Mouse (Mus musculus) spleen, adult 2 months (tissue): ENCODE data around the gene Wars2. TPM values are rescaled to one million over a fixed set of nuclear protein-coding genes. Genes with fewer than 3 reads are reported as not detected.

ENCODE experiments used
- DNase-seq, 2 experiments: peaks; one replicate each; pipeline versions ENCODE4 v3.0.0 to v3.0.0-alpha.2; 2012 to 2021; ENCODE audit warnings: low spot score in 2 of 2, low read depth in 1 of 2
- H3K27ac ChIP-seq: fragments of 200-500 bp; 2 replicates; pipeline ENCODE4 v1.5.1; 2012; ENCODE audit warnings: low read length, inconsistent platforms; ENCODE audit not compliant: insufficient read depth
- H3K27me3 ChIP-seq: fragments of 200-500 bp; 2 replicates; pipeline ENCODE4 v1.6.1; 2012; ENCODE audit warnings: mild to moderate bottlenecking, moderate library complexity, low read length, inconsistent platforms; ENCODE audit not compliant: control insufficient read depth, insufficient read depth
- H3K36me3 ChIP-seq: fragments of 200-500 bp; 2 replicates; pipeline ENCODE4 v1.6.1; 2012; ENCODE audit warnings: mild to moderate bottlenecking, low read length, inconsistent platforms; ENCODE audit not compliant: control insufficient read depth, insufficient read depth
- H3K4me1 ChIP-seq: fragments of 200-500 bp; 2 replicates; pipeline ENCODE4 v1.6.1; 2011; ENCODE audit warnings: inconsistent platforms; ENCODE audit not compliant: control insufficient read depth, insufficient read depth, insufficient read length
- H3K4me3 ChIP-seq: fragments of 200-500 bp; 2 replicates; pipeline ENCODE4 v1.5.1; 2011; ENCODE audit warnings: mild to moderate bottlenecking, inconsistent platforms; ENCODE audit not compliant: insufficient read depth, insufficient read length; ENCODE audit errors: extremely low read depth
- CTCF ChIP-seq: fragments of 200-500 bp; IDR thresholded peaks from 2 replicates; pipeline ENCODE4 v1.5.1; 2011; ENCODE audit warnings: mild to moderate bottlenecking, inconsistent platforms; ENCODE audit not compliant: insufficient read depth, insufficient read length, insufficient replicate concordance; ENCODE audit errors: extremely low read depth
- POLR2A ChIP-seq: fragments of 200-500 bp; IDR thresholded peaks from 2 replicates; pipeline ENCODE4 v1.6.1; 2011; ENCODE audit warnings: low read depth, low read length, inconsistent platforms
- WGBS: fragments of 180-500 bp; shearing (Covaris S2); methylation state at CpG from one replicate; pipeline ENCODE4 v1.1.7; 2018; 5-methylcytosine and 5-hydroxymethylcytosine counted together
- polyA plus RNA-seq: library from polyadenylated mRNA; depleted of rRNA; stranded (reverse); fragments of >200 nt; gene quantifications from 2 replicates; pipeline ENCODE4 v1.2.3, GENCODE M21; 2012

The Wars2 gene
- polyA plus RNA-seq, 1 experiment = 2.2 TPM

DNA sequence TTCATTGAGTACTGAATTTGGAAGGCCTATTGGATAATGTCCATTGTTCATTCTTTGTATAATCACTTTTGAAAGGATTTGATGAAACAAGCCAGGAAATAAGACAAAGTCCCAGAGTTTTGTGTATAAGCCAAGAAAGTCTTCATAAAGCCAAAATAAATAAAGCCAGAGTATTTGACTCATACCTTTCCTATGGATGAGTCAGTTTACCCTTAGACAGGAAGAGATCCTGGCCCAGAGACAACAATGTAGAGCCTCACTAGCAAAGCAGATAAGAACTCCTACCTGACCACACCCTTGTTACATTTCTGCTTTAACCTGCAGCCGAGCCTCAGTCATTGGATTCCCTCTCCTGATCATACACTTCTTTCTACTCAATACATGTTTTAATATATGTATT is 47.2 kb downstream of the Wars2 start:
- no peaks in the 10 kb centered on the region for H3K27me3 ChIP-seq
- no peak overlapping the region for H3K4me3 ChIP-seq
- 91% methylated on average over 1 of the region's 1 CpGs for WGBS
- H3K27ac ChIP-seq = no peak overlapping the region
- no peaks in the 10 kb centered on the region for H3K4me1 ChIP-seq
- no peaks in the 10 kb centered on the region; the same call in 1 of the 2 replicates for H3K36me3 ChIP-seq
- DNase-seq = no peak
- TF ChIP-seq CTCF = no peak
- no peak for TF ChIP-seq POLR2A

DNA sequence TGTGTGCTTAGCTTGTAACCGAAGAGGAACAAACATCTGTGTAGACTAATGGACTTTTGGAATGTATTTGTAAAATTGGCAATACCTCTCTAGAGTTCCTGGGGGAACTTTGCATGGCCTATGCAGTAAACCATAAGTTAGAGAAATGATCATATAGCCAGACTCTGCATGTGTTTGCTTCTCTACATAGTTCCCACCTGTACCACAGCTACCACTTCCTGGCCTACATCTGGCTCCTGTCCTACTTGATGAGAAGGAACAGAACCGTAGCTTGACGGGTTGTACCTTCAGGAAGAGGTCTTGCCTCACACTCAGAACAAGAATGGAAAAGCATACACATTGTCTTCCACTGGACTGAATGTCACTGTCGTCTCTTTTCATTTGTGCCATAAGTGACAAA is 52.7 kb downstream of the Wars2 start:
- DNase-seq = no peak
- H3K4me3 ChIP-seq = no peak overlapping the region
- H3K4me1 ChIP-seq = no peaks in the 10 kb centered on the region
- H3K27ac ChIP-seq = no peak overlapping the region
- no peaks in the 10 kb centered on the region for H3K27me3 ChIP-seq
- 70% methylated on average over 4 of the region's 4 CpGs for WGBS
- H3K36me3 ChIP-seq = no peaks in the 10 kb centered on the region; the same call in 1 of the 2 replicates
- TF ChIP-seq POLR2A = no peak
- TF ChIP-seq CTCF = no peak

DNA sequence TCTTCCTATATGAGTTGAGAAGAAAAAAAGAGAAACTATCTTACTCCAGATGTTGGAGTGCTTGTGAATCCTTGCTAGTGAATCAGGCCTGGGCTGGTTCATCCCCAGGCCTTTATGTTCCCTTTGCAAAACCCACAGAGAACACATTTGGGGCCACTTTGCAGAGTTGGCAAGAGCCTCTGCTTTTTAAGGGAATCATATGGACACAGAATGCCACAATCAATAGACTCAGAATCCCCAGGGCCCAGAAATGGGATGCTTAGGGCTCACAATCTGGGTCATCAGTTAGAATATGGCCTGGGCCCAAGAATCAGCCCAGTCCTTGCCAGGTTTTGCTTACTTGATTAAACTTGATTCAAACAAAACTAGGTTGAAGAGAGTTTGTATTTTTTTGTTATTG is 62.5 kb downstream of the Wars2 start:
- no peak for DNase-seq
- no peak for TF ChIP-seq CTCF
- TF ChIP-seq POLR2A = no peak
- H3K27me3 ChIP-seq = no peaks in the 10 kb centered on the region
- no peak overlapping the region for H3K27ac ChIP-seq
- peaks cover 2% of the 10 kb centered on the region; the same call in 1 of the 2 replicates for H3K36me3 ChIP-seq
- H3K4me1 ChIP-seq = no peaks in the 10 kb centered on the region
- H3K4me3 ChIP-seq = no peak overlapping the region

DNA sequence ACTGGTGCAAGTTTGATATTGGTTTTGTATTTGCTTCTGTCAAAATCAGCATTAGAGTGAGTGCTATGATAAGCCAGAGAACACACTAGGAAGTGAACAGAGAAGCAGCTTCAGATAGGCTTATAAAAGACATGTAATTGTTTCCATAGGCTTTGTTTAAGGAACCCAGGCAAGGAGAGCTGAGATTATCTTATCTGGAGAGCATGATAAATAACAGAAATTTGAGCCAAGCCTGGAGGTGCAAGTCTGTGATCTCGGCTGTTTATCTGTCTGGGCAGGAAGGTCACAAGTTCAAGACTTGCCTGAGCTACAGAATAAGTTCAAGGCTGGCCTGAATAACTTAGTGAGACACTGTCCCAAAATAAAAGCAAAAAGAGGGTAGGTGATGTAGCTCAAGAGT is 67.5 kb downstream of the Wars2 start:
- WGBS = 63% methylated on average over 1 of the region's 1 CpGs
- DNase-seq = no peak
- no peaks in the 10 kb centered on the region for H3K4me1 ChIP-seq
- TF ChIP-seq POLR2A (no peak), CTCF (no peak)
- no peak overlapping the region for H3K27ac ChIP-seq
- peaks cover 2% of the 10 kb centered on the region; the same call in 1 of the 2 replicates for H3K36me3 ChIP-seq
- no peak overlapping the region for H3K4me3 ChIP-seq
- no peaks in the 10 kb centered on the region for H3K27me3 ChIP-seq

DNA sequence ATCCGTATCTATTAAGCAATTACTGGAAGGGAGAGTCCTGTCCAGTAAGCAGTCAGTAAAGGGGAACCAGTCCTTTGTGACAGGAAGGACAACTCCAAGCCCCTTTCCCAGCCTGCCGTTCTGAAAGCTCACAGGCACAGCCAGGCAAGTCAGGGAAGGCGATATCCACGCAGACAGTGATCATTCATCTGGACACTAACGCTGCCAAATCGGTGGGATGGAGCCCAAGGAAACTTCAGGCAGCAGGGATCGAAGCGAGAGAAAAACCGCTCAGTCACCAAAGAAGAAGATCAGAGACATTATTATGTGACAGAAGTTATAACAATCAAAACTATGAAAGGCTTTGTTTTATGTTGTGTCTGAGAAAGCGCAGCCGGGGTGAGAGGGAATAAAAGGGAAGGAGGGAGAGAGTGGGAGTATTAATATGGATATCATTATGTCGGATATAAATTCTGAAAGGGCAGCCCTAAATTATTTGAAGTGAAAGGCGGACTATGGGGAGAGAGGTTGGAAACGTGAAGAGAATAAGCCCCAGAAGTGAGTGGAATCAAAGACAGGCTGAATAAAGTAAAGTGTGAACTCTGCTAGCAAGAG is 70.3 kb downstream of the Wars2 start:
- Histone ChIP-seq H3K27me3 (no peaks in the 10 kb centered on the region), H3K4me1 (no peaks in the 10 kb centered on the region), H3K4me3 (no peak overlapping the region), H3K27ac (no peak overlapping the region), H3K36me3 (no peaks in the 10 kb centered on the region; the same call in 1 of the 2 replicates)
- TF ChIP-seq POLR2A = no peak
- no peak for TF ChIP-seq CTCF
- no peak for DNase-seq
- 87% methylated on average over 14 of the region's 14 CpGs for WGBS

DNA sequence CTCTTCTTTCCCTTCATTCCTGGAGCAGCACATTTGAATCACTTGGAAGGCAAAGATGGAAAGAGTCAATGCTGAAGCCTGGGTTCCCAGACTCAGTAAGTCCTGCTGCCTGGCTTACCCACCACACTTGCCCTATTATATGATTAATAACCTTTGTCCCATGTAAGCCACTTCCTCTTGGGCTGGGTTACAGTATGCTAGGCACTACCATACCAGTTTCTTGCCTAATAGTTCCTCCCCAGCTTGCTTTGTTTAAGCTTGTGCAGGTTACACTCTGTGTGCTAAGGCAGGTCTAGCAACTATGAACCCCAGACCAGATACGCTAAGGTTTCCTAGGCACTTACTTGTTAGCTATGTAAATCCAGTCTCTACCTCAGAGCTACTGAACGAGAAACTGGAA is 86.9 kb downstream of the Wars2 start:
- 76% methylated on average over 2 of the region's 2 CpGs for WGBS
- TF ChIP-seq POLR2A = no peak
- no peak overlapping the region for H3K27ac ChIP-seq
- no peaks in the 10 kb centered on the region for H3K4me1 ChIP-seq
- H3K36me3 ChIP-seq = no peaks in the 10 kb centered on the region
- H3K27me3 ChIP-seq = no peaks in the 10 kb centered on the region
- no peak for DNase-seq
- H3K4me3 ChIP-seq = no peak overlapping the region

DNA sequence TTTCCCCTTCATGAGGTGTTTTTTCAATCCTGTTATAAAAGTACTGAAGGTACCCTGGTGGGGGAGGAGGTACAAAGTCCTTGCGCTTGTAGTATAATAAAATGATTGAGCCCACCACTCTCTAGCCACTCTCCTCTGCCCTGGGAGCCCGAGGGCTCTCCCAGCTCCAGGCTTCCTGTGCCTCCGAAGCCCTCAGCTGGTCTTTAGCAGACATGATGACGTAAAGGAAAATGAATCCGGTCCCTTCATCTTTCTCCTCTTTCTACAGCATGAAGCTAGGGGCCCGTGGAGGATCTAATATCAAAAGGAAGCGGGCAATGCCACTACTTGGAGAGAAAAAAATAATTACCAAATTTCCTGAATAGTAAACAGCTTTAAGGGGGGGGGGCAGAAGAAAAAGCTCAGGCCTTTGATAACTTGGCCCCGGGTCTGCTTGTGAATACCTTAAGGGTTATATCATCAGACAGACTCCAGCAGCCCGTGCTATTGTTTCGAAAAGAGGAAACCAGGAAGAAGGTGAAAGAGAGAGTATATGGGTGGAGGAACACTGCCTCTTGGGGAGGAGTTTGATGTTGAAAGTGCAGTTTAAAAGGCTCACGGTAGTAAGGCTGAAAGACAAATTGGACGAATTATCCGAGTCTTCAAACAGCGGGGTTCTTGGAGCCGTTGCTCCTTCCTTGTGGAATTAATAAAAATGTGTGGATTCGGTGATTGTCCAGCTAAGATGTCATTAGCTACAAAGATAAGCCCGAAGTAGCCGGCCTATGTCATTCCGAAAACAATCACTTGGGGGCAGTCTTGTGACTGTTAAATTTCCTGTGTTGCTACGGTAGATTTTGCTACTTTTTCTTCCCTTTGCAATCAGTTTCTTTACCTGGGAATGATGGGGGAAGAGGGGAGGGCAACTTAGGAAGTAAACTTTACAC is 92.8 kb downstream of the Wars2 start:
- H3K4me3 ChIP-seq = no peak overlapping the region; the same call in 1 of the 2 replicates
- WGBS = 7% methylated on average over 20 of the region's 20 CpGs
- no peaks in the 10 kb centered on the region for H3K4me1 ChIP-seq
- H3K36me3 ChIP-seq = no peaks in the 10 kb centered on the region
- peaks cover 13% of the 10 kb centered on the region for H3K27me3 ChIP-seq
- no peak overlapping the region for H3K27ac ChIP-seq
- TF ChIP-seq POLR2A (no peak), CTCF (no peak)
- DNase-seq = peak in 1 of 2 experiments; percentile 20
